Comparison of ENCODE assay signal across 8 mouse cellular contexts in genomic region chr14:46885891-46886301, GRCm38 (mm10). TPM values are rescaled to one million over a fixed set of nuclear protein-coding genes. Genes with fewer than 3 reads are reported as not detected.
DNase-seq lines count a peak whose midpoint lies in the region; ATAC-seq lines count a peak whose summit lies in the region.

No protein-coding gene starts in this region.

- H3K27ac ChIP-seq in intestine, embryonic 15.5 days: peak overlapping the region; percentile 90
- no peak overlapping the region for H3K27ac ChIP-seq in liver, embryonic 11.5 days (ENCODE audit: low read depth, low read length)
- peak overlapping the region; percentile 79; the same call in 1 of the 2 replicates for H3K27ac ChIP-seq in neural tube, embryonic 13.5 days (replicated peaks)

- no peaks in the 10 kb centered on the region for H3K27me3 ChIP-seq in intestine, embryonic 15.5 days (replicated peaks)
- H3K27me3 ChIP-seq in liver, embryonic 11.5 days (replicated peaks; ENCODE audit: control insufficient read depth, insufficient read depth, low read length): peaks cover 55% of the 10 kb centered on the region
- peaks cover 15% of the 10 kb centered on the region for H3K27me3 ChIP-seq in neural tube, embryonic 13.5 days

- H3K4me1 ChIP-seq in intestine, embryonic 15.5 days (replicated peaks): peaks cover 18% of the 10 kb centered on the region
- peaks cover 10% of the 10 kb centered on the region for H3K4me1 ChIP-seq in liver, embryonic 11.5 days (replicated peaks; ENCODE audit: control insufficient read depth, insufficient read depth, low read length)
- H3K4me1 ChIP-seq in neural tube, embryonic 13.5 days (replicated peaks): peaks cover 31% of the 10 kb centered on the region

- peak overlapping the region; percentile 6; the same call in 1 of the 2 replicates for H3K9ac ChIP-seq in intestine, embryonic 15.5 days
- H3K9ac ChIP-seq in liver, embryonic 11.5 days (ENCODE audit: low read depth, low read length): no peak overlapping the region
- H3K9ac ChIP-seq in neural tube, embryonic 13.5 days: peak overlapping the region; percentile 69

- H3K4me2 ChIP-seq in intestine, embryonic 15.5 days (replicated peaks): peak overlapping the region; percentile 99
- H3K4me2 ChIP-seq in liver, embryonic 11.5 days: peak overlapping the region; percentile 80
- H3K4me2 ChIP-seq in neural tube, embryonic 13.5 days: peak overlapping the region; percentile 99

- H3K9me3 ChIP-seq in intestine, embryonic 15.5 days: no peaks in the 10 kb centered on the region
- H3K9me3 ChIP-seq in liver, embryonic 11.5 days (ENCODE audit: control insufficient read depth, low read length): no peaks in the 10 kb centered on the region
- H3K9me3 ChIP-seq in neural tube, embryonic 13.5 days: no peaks in the 10 kb centered on the region

- peak overlapping the region; percentile 64 for H3K4me3 ChIP-seq in intestine, embryonic 15.5 days (replicated peaks)
- no peak overlapping the region; the same call in 1 of the 2 replicates for H3K4me3 ChIP-seq in liver, embryonic 11.5 days (ENCODE audit: low read depth, low read length)
- peak overlapping the region; percentile 67 for H3K4me3 ChIP-seq in neural tube, embryonic 13.5 days

- DNase-seq in layer of hippocampus, adult 9-11 months: peak; percentile 8
- DNase-seq in layer of hippocampus, adult 18-20 months (ENCODE audit: low spot score in 2 of 2): no peak
- peak; percentile 47 for DNase-seq in embryo, embryonic 10 days (ENCODE audit: low spot score)
- peak; percentile 98 for DNase-seq in heart, adult 11 months
- DNase-seq in liver, embryonic 11.5 days (ENCODE audit: low spot score): peak; percentile 35
- DNase-seq in thymus, adult 18-20 months: no peak

- ATAC-seq in intestine, embryonic 15.5 days: 0 out of 2 replicates have a peak, but pooled peaks have one; percentile 9
- ATAC-seq in liver, embryonic 11.5 days (replicated peaks; ENCODE audit: low FRiP score): no peak
- no peak for ATAC-seq in neural tube, embryonic 13.5 days (ENCODE audit: low read depth)

- H3K36me3 ChIP-seq in intestine, embryonic 15.5 days: no peaks in the 10 kb centered on the region
- no peaks in the 10 kb centered on the region for H3K36me3 ChIP-seq in liver, embryonic 11.5 days (ENCODE audit: control insufficient read depth, insufficient read depth, low read length)
- no peaks in the 10 kb centered on the region for H3K36me3 ChIP-seq in neural tube, embryonic 13.5 days

- WGBS in intestine, embryonic 15.5 days: 19% methylated on average over 5 of the region's 5 CpGs
- 27% methylated on average over 5 of the region's 5 CpGs for WGBS in liver, embryonic 11.5 days
- 32% methylated on average over 5 of the region's 5 CpGs for WGBS in neural tube, embryonic 13.5 days

RNA-seq across cellular contexts. Expression of gene Samd4, which starts 3.2 kb away (rescaled TPM):
- 10 to 100 TPM; 12.5 to 13.8 TPM for total RNA-seq in layer of hippocampus, adult 18-20 months (2021)
- polyA plus RNA-seq in intestine, embryonic 15.5 days (2015; fragmentation: Nextera tagmentation; extraction: Ambion mirVana): 5.2 and 5.4 TPM in 2 replicates
- polyA plus RNA-seq in liver, embryonic 11.5 days (2014; fragmentation: Nextera tagmentation; extraction: Ambion mirVana): 0.75 and 1.1 TPM in 2 replicates
- polyA plus RNA-seq in neural tube, embryonic 13.5 days (2015; fragmentation: Nextera tagmentation; extraction: Ambion mirVana): 3.1 and 4.5 TPM in 2 replicates

RNA-seq across cellular contexts. Expression of gene Cgrrf1, which starts 54.0 kb away (rescaled TPM):
- total RNA-seq in layer of hippocampus, adult 18-20 months (2021): 10 to 100 TPM; 21.5 to 23.9 TPM
- polyA plus RNA-seq in intestine, embryonic 15.5 days (2015; fragmentation: Nextera tagmentation; extraction: Ambion mirVana): 21.6 and 22.7 TPM in 2 replicates
- 23.1 and 24.4 TPM in 2 replicates for polyA plus RNA-seq in liver, embryonic 11.5 days (2014; fragmentation: Nextera tagmentation; extraction: Ambion mirVana)
- 22.2 and 24.4 TPM in 2 replicates for polyA plus RNA-seq in neural tube, embryonic 13.5 days (2015; fragmentation: Nextera tagmentation; extraction: Ambion mirVana)

Comparison
In these comparisons a context has a peak if more than half of its experiments do, and no peak if none do; other contexts are left out.
1. DNase-seq: peak in layer of hippocampus, adult 9-11 months (single experiment), embryo, embryonic 10 days (single experiment), heart, adult 11 months (single experiment) and liver, embryonic 11.5 days (single experiment); none in layer of hippocampus, adult 18-20 months (0 of 2) and thymus, adult 18-20 months (0 of 2).
2. Peak in every context shown above with its lines, with median percentiles within 50 percentile points of each other: H3K4me2 ChIP-seq.